Mouse (Mus musculus) kidney, adult 8-10 months (tissue): Measurements from ENCODE around the gene Gm572.
A peak's percentile ranks its signal among the peaks of the same experiment; 100 is the strongest.

Experiments used
- DNase-seq, 2 experiments: peaks; one replicate each; pipeline ENCODE4 v3.0.0; 2022

Gene Gm572

GRCm38 (mm10) chr4:148667006-148667755, 24.1 kb downstream of the Gm572 start:
- DNase-seq, result no peak

- DNase-seq, result no peak
Measured at GRCm38 (mm10) chr4:148671230-148671947, 28.3 kb downstream of the Gm572 start.

GRCm38 (mm10) chr4:148675043-148675442, 31.9 kb downstream of the Gm572 start:
- DNase-seq, result no peak

- DNase-seq, result peak; percentile 34 to 43
Measured at GRCm38 (mm10) chr4:148676188-148676960, 33.3 kb downstream of the Gm572 start.

- no peak for DNase-seq
Measured at GRCm38 (mm10) chr4:148676961-148677637, 34.0 kb downstream of the Gm572 start.

GRCm38 (mm10) chr4:148678105-148678504, 35.0 kb downstream of the Gm572 start:
- DNase-seq, result no peak

- no peak for DNase-seq
Measured at GRCm38 (mm10) chr4:148680505-148681067, 37.5 kb downstream of the Gm572 start.

- DNase-seq, result peak in 1 of 2 experiments; percentile 56
Measured at GRCm38 (mm10) chr4:148681429-148681828, 38.3 kb downstream of the Gm572 start.

GRCm38 (mm10) chr4:148682961-148683360, 39.8 kb downstream of the Gm572 start:
- DNase-seq, result no peak

- no peak for DNase-seq
Measured at GRCm38 (mm10) chr4:148683539-148683938, 40.4 kb downstream of the Gm572 start.

- DNase-seq, result no peak
Measured at GRCm38 (mm10) chr4:148686491-148686941, 43.4 kb downstream of the Gm572 start.

- no peak for DNase-seq
Measured at GRCm38 (mm10) chr4:148688091-148688490, 45.0 kb downstream of the Gm572 start.

GRCm38 (mm10) chr4:148691185-148691584, 48.1 kb downstream of the Gm572 start:
- no peak for DNase-seq

GRCm38 (mm10) chr4:148693417-148693959, 50.4 kb downstream of the Gm572 start:
- DNase-seq, result no peak

- peak; percentile 17 to 61 for DNase-seq
Measured at GRCm38 (mm10) chr4:148704756-148705155, 61.6 kb downstream of the Gm572 start.

GRCm38 (mm10) chr4:148708836-148709235, 65.7 kb downstream of the Gm572 start:
- DNase-seq, result no peak

GRCm38 (mm10) chr4:148710446-148710845, 67.3 kb downstream of the Gm572 start:
- no peak for DNase-seq

GRCm38 (mm10) chr4:148711323-148711722, 68.2 kb downstream of the Gm572 start:
- DNase-seq, result no peak

GRCm38 (mm10) chr4:148712632-148713031, 69.5 kb downstream of the Gm572 start:
- DNase-seq, result no peak

GRCm38 (mm10) chr4:148714064-148714463, 70.9 kb downstream of the Gm572 start:
- DNase-seq, result no peak

GRCm38 (mm10) chr4:148714739-148715138, 71.6 kb downstream of the Gm572 start:
- no peak for DNase-seq

- DNase-seq, result peak in 1 of 2 experiments; percentile 35
Measured at GRCm38 (mm10) chr4:148715396-148715795, 72.3 kb downstream of the Gm572 start.
